Mouse (Mus musculus) cerebellum, adult 2 months (tissue): Measurements from ENCODE around the gene Slc16a10. TPM values are rescaled to one million over a fixed set of nuclear protein-coding genes. Genes with fewer than 3 reads are reported as not detected.

ENCODE experiments used
- DNase-seq, 2 experiments: peaks; one replicate each; pipeline ENCODE4 v3.0.0; 2021
- H3K27ac ChIP-seq: fragments of 200-500 bp; 2 replicates; pipeline ENCODE4 v1.5.1; 2012; ENCODE audit warnings: low read length, control low read depth, inconsistent platforms; ENCODE audit not compliant: insufficient read depth
- H3K27me3 ChIP-seq: fragments of 200-500 bp; 2 replicates; pipeline ENCODE4 v1.6.1; 2012; ENCODE audit warnings: inconsistent platforms, mild to moderate bottlenecking, low read length, moderate library complexity; ENCODE audit not compliant: control insufficient read depth, insufficient read depth
- H3K4me1 ChIP-seq: fragments of 200-500 bp; 2 replicates; pipeline ENCODE4 v1.6.1; 2011; ENCODE audit warnings: low read length; ENCODE audit not compliant: control insufficient read depth, insufficient read depth
- H3K4me3 ChIP-seq: fragments of 200-500 bp; replicated peaks from 2 replicates; pipeline ENCODE3; 2011; ENCODE audit warnings: mild to moderate bottlenecking, low read depth, low read length, control low read depth; ENCODE audit not compliant: insufficient read depth
- CTCF ChIP-seq: fragments of 200-500 bp; IDR thresholded peaks from 2 replicates; pipeline ENCODE4 v1.5.1; 2011; ENCODE audit warnings: low read depth, mild to moderate bottlenecking, control low read depth, low read length, moderate library complexity, borderline replicate concordance; ENCODE audit not compliant: insufficient read depth
- POLR2A ChIP-seq: fragments of 200-500 bp; IDR thresholded peaks from 2 replicates; pipeline ENCODE4 v1.6.1; 2011; ENCODE audit warnings: low read length, control low read depth, borderline replicate concordance; ENCODE audit not compliant: insufficient read depth
- WGBS: fragments of 180-500 bp; shearing (Covaris S2); methylation state at CpG from one replicate; pipeline ENCODE4 v1.1.7; 2018; 5-methylcytosine and 5-hydroxymethylcytosine counted together
- polyA plus RNA-seq: library from polyadenylated mRNA; depleted of rRNA; stranded (reverse); fragments of >200 nt; gene quantifications from 2 replicates; pipeline ENCODE4 v1.2.3, GENCODE M21; 2012

The Slc16a10 gene
- polyA plus RNA-seq, 1 experiment, result 3.6 TPM

DNA sequence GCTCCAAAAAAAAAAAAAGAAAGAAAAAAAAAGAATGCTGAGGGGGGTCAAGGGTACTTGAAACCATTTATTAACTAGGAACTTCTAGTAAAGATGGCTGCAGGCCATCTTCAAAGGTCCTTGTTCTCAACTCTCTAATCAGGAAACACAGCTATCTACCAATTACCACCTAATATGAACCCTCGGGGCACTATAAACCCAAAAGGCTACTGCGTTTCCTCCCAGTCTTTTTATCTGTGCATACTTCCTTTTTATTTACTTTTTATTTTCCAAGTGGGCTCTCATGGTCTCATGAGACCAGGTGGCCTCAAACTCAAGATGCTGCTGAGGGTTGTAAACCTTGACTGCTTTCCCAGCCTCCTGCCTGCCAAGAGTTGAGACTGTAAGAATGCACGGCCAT lies 4.4 kb upstream of the Slc16a10 start:
- Histone ChIP-seq H3K4me1 (no peaks in the 10 kb centered on the region), H3K27me3 (no peaks in the 10 kb centered on the region), H3K4me3 (no peak overlapping the region), H3K27ac (no peak overlapping the region)
- 91% methylated on average over 3 of the region's 3 CpGs for WGBS
- no peak for DNase-seq
- TF ChIP-seq CTCF, result no peak
- no peak for TF ChIP-seq POLR2A

DNA sequence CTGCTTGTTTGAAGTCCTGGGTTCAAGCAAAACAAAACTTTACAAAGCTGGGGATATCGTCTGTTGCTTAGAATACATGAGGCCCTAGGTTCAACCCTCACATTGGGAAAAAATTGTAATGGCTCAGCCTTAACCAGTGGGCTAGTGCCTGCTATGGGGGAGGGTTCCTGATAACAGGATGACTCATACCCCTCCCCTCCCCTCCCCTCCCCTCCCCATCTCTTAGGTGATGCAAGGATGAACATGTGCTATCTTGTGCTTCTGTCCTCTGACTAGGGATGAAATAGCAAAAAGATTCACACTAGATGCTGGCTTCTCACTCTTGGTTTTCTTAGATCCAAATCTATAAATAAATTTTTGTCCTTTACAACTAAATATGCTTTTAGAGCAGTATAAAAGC lies 2.8 kb upstream of the Slc16a10 start:
- no peak overlapping the region for H3K27ac ChIP-seq
- H3K4me1 ChIP-seq, result no peaks in the 10 kb centered on the region
- H3K27me3 ChIP-seq, result no peaks in the 10 kb centered on the region
- TF ChIP-seq CTCF, result no peak
- TF ChIP-seq POLR2A, result no peak
- 90% methylated on average over 1 of the region's 1 CpGs for WGBS
- DNase-seq, result no peak
- H3K4me3 ChIP-seq, result no peak overlapping the region

DNA sequence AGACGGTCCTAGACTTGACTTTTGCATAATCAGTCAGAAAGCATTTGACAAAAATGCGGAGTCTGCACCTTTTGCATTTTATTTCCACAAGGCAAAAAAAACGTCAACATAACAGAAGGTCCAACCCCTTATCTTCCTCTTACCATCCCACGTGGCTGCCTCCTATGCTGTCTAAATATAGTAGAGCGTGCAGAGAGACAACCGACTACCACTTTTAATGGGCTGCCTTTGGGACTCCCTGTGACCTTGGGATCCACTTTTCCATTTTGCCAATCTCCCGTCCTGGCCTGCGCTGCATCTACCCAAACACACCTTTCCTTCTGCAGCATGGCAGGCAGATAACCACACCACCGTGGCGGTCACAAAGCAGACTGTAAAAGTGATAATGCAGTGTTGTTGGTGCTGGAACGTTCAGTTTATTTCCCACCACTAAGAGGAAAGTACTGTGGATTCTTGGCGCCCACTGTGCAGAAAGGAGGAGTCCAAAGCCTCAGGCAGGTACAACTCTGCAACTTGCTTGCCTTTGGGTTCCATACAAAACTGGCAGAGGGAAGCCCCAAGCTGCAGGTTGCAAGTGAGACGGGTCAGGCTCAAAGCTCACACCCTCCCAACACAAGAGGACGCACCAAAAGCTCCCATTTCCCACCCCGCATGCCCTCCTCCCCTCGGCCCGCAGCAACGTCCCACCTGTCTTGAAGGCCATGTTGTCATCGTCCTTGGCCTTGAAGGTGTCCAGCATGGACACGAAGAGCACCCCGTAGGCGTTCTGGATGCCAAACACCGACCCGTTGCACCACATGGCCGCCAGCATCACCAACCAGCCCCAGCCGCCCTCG lies 824 bp downstream of the Slc16a10 start:
- H3K4me3 ChIP-seq, result peak overlapping the region; percentile 82
- DNase-seq, result peak in 1 of 2 experiments; percentile 44
- no peaks in the 10 kb centered on the region for H3K4me1 ChIP-seq
- peak overlapping the region; percentile 18; the same call in 1 of the 2 replicates for H3K27ac ChIP-seq
- WGBS, result 24% methylated on average over 27 of the region's 27 CpGs
- no peak for TF ChIP-seq CTCF
- no peaks in the 10 kb centered on the region for H3K27me3 ChIP-seq

DNA sequence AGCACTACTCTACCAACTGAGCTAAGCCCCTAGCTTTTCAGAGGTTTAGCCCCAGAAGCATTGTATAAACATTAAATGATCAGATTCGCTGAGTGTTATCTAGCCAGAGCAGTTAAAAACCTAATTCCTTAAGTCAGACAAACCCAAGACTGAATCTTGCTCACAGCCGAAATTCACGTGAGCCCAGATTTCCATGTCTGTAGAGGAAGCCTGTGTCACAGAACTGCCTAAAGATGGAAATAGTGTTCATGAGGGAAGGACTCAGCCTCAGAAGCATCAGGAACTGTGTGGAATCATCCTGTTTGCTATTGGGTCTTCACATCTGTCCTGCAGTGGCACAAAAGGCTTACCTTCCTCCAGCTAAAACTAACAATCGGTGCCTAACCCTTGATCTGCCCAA lies 2.4 kb downstream of the Slc16a10 start:
- no peak overlapping the region for H3K4me3 ChIP-seq

DNA sequence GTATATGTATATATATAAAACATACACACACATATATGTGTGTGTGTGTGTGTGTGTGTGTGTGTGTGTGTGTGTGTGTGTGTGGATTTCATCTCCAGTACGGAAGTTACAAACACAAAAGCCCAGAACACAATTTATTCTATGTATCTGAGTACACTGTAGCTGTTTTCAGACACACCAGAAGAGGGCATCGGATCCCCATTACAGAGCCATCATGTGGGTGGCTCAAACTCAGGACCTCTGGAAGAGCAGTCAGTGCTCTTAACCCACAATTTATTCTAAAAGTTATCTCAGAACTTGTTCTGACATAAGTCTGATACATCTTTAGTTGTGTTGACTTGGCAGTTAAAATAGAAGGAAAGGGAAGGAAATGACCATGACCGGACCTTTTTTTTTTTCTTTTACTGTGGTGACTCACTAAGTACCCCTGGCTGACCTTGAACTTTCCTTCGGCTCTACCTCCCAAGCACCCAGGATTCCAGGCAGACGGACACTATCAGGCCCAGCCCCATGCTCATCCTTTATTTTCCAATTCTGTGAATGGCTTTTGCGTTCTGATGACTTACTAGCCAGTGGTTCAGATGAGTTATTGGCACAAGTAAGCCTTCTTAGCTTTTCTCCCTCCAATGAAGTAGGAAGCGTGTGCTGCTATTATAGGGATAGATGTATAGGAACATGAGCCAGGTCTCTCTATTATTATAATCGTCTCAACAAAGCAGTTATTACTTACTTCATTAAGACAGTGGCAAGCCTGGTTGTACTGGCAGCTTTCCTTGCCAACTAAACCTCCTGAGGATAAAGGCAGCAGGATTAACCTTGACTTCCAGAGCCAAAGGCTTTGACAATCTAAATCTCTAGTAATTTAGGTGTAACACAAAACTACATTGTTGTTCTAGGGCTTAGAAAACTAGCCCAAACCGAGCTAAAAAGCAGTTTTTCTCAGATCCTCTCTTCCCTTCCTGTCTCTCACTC lies 6.0 kb downstream of the Slc16a10 start:
- peaks cover 2% of the 10 kb centered on the region; the same call in 1 of the 2 replicates for H3K4me1 ChIP-seq
- 77% methylated on average over 9 of the region's 9 CpGs for WGBS
- H3K27me3 ChIP-seq, result no peaks in the 10 kb centered on the region
- no peak overlapping the region for H3K27ac ChIP-seq
- DNase-seq, result no peak
- no peak for TF ChIP-seq POLR2A
- TF ChIP-seq CTCF, result no peak
- H3K4me3 ChIP-seq, result no peak overlapping the region

More for the DNA sequence above, 2.4 kb downstream of the Slc16a10 start:
- no peak overlapping the region for H3K27ac ChIP-seq
- DNase-seq, result no peak
- WGBS, result 98% methylated on average over 4 of the region's 4 CpGs
- TF ChIP-seq CTCF (no peak), POLR2A (no peak)
- no peaks in the 10 kb centered on the region for H3K27me3 ChIP-seq
- H3K4me1 ChIP-seq, result no peaks in the 10 kb centered on the region

DNA sequence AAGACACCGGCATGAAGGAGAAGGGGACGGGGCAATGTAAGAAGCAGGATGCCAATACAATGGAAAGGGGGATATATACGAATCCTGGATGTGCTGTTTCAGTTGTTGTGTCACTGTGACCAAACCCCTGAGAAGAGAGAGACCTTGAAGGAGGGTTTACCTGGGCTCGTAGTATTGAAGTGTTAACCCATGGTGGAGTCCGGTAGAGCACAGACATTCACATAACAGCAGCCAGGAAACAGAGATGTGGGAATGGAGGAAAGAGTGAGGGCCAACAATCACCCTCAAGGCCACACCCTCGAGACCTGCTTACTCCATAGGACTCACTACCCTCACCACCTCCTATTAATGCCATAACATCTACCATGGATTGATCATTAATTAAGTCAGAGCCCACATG lies 7.2 kb downstream of the Slc16a10 start:
- no peak for TF ChIP-seq POLR2A
- no peak for TF ChIP-seq CTCF
- no peak overlapping the region for H3K27ac ChIP-seq
- no peak for DNase-seq
- no peaks in the 10 kb centered on the region for H3K27me3 ChIP-seq
- no peak overlapping the region for H3K4me3 ChIP-seq
- peaks cover 2% of the 10 kb centered on the region; the same call in 1 of the 2 replicates for H3K4me1 ChIP-seq
- 95% methylated on average over 6 of the region's 6 CpGs for WGBS

DNA sequence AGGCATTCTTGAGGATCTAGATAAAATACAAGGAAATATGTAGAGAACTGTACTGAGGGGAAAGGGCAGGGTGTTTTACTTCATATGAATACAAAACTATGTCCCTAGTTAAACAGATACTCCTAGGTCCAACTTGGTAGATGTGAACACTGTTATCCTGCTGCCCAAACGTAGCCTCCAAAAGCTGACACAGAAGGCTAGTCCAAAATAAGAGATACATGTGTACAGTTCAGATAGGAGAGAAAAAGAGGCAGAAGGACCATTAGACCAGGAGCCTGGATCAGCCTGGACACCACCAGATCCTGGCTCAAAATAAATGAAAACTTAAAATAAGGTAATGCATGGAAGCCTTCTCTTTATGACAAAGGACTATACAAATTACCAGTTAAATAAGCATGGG lies 8.4 kb downstream of the Slc16a10 start:
- Histone ChIP-seq H3K27me3 (no peaks in the 10 kb centered on the region), H3K4me3 (no peak overlapping the region), H3K27ac (no peak overlapping the region), H3K4me1 (peaks cover 2% of the 10 kb centered on the region; the same call in 1 of the 2 replicates)
- DNase-seq, result no peak
- 87% methylated on average over 1 of the region's 1 CpGs for WGBS
- TF ChIP-seq CTCF (no peak), POLR2A (no peak)
